ENCODE assay signal across 8 mouse cellular contexts in the genomic region with DNA sequence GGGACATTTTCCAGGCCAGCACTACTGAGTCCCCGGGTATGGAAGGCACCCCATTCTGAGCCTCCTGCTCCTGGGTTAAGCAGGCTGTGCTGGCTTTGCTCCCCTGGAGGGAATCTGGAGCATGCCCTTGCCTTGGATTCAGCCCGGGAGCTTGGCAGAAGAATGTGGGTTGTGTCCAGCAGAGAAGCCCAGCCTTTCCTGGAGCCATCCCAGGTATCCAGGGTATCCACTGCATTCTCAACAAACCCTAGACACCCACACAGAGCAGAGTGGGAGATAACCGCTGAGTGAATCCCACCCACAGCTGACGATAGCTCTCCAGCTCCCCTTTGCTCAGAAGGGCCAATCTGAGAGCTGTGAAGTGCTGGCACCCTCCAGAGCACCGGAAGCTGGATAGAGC. TPM values are rescaled to one million over a fixed set of nuclear protein-coding genes. Genes with fewer than 3 reads are reported as not detected.
DNase-seq lines count a peak whose midpoint lies in the region; ATAC-seq lines count a peak whose summit lies in the region.

No protein-coding gene starts in this region.

- H3K27me3 ChIP-seq in intestine, embryonic 15.5 days (replicated peaks) = no peaks in the 10 kb centered on the region
- no peaks in the 10 kb centered on the region for H3K27me3 ChIP-seq in stomach, embryonic 16.5 days (ENCODE audit: control insufficient read depth, insufficient read depth, low read length)

- peaks cover 4% of the 10 kb centered on the region; the same call in 1 of the 2 replicates for H3K4me1 ChIP-seq in intestine, embryonic 15.5 days (replicated peaks)
- no peaks in the 10 kb centered on the region for H3K4me1 ChIP-seq in stomach, embryonic 16.5 days (ENCODE audit: control insufficient read depth, insufficient read depth, low read length)

- ATAC-seq in intestine, embryonic 15.5 days = peak; percentile 29
- ATAC-seq in stomach, embryonic 16.5 days (ENCODE audit: insufficient read depth, low FRiP score) = peak; percentile 52; the same call in 1 of the 2 replicates

- no peaks in the 10 kb centered on the region for H3K36me3 ChIP-seq in intestine, embryonic 15.5 days
- no peaks in the 10 kb centered on the region for H3K36me3 ChIP-seq in stomach, embryonic 16.5 days (ENCODE audit: control insufficient read depth, insufficient read depth, low read length)

- no peak overlapping the region for H3K4me2 ChIP-seq in intestine, embryonic 15.5 days (replicated peaks)
- H3K4me2 ChIP-seq in stomach, embryonic 16.5 days (ENCODE audit: low read depth, low read length) = no peak overlapping the region

- H3K9ac ChIP-seq in intestine, embryonic 15.5 days = no peak overlapping the region
- peak overlapping the region; percentile 45; the same call in 1 of the 2 replicates for H3K9ac ChIP-seq in stomach, embryonic 16.5 days (ENCODE audit: low read length)

- peak; percentile 13 for DNase-seq in cerebellum, adult 11 months
- no peak for DNase-seq in cerebellum, postnatal 4 days (ENCODE audit: low spot score in 2 of 2)
- peak; percentile 56 to 69 for DNase-seq in right cerebral cortex, postnatal 10 days (ENCODE audit: low spot score in 2 of 2)
- DNase-seq in right cerebral cortex, postnatal 25 days = no peak
- DNase-seq in retina, embryonic 14.5 days (ENCODE audit: low spot score) = no peak
- no peak for DNase-seq in right cerebral cortex, postnatal 14 days

- no peak overlapping the region for H3K4me3 ChIP-seq in intestine, embryonic 15.5 days (replicated peaks)
- H3K4me3 ChIP-seq in stomach, embryonic 16.5 days (replicated peaks; ENCODE audit: low read length) = no peak overlapping the region

- H3K27ac ChIP-seq in intestine, embryonic 15.5 days = no peak overlapping the region
- H3K27ac ChIP-seq in stomach, embryonic 16.5 days (ENCODE audit: low read length) = peak overlapping the region; percentile 28; the same call in 1 of the 2 replicates

- 61% methylated on average over 5 of the region's 5 CpGs for WGBS in intestine, embryonic 15.5 days
- 59% methylated on average over 5 of the region's 5 CpGs for WGBS in stomach, embryonic 16.5 days

- no peaks in the 10 kb centered on the region for H3K9me3 ChIP-seq in intestine, embryonic 15.5 days
- no peaks in the 10 kb centered on the region for H3K9me3 ChIP-seq in stomach, embryonic 16.5 days (replicated peaks; ENCODE audit: control insufficient read depth, low read length)

RNA-seq across cellular contexts. Expression of a gene that starts 21.5 kb away (rescaled TPM):
- 91.3 and 94.3 TPM in 2 replicates for polyA plus RNA-seq in intestine, embryonic 15.5 days (2015; fragmentation: Nextera tagmentation; extraction: Ambion mirVana)
- polyA plus RNA-seq in stomach, embryonic 16.5 days (2015; fragmentation: Nextera tagmentation; extraction: Ambion mirVana) = 86.0 and 91.3 TPM in 2 replicates

RNA-seq across cellular contexts. Expression of a gene that starts 29.3 kb away (rescaled TPM):
- 16.4 and 16.9 TPM in 2 replicates for polyA plus RNA-seq in intestine, embryonic 15.5 days (2015; fragmentation: Nextera tagmentation; extraction: Ambion mirVana)
- 18.2 and 18.3 TPM in 2 replicates for polyA plus RNA-seq in stomach, embryonic 16.5 days (2015; fragmentation: Nextera tagmentation; extraction: Ambion mirVana)

Comparison
In these comparisons a context has a peak if more than half of its experiments do, and no peak if none do; other contexts are left out.
1. DNase-seq: peak in cerebellum, adult 11 months (single experiment) and right cerebral cortex, postnatal 10 days (2 of 2); none in cerebellum, postnatal 4 days (0 of 2), right cerebral cortex, postnatal 25 days (single experiment), retina, embryonic 14.5 days (single experiment) and right cerebral cortex, postnatal 14 days (single experiment).